Mouse (Mus musculus) cortical plate, adult 2 months (tissue): ENCODE measurements at regions not wholly inside any gene's neighbourhood (a gene's known extent, or its start where the extent isn't known, plus 50 kb on each side); places are given as distances from the start of the nearest gene placed in this dataset.
"Not testable (repeated sequence)": the region's sequence is repeated elsewhere in the genome, so short reads cannot be mapped to it uniquely, and the experiment has no call there.

Experiments used
- CTCF ChIP-seq: fragments of 200-500 bp; IDR thresholded peaks from 2 replicates; pipeline ENCODE4 v1.5.1; 2011; ENCODE audit warnings: mild to moderate bottlenecking, control low read depth, low read length; ENCODE audit not compliant: insufficient read depth; ENCODE audit errors: extremely low read depth
- POLR2A ChIP-seq: fragments of 200-500 bp; IDR thresholded peaks from 2 replicates; pipeline ENCODE4 v1.6.1; 2011; ENCODE audit warnings: mild to moderate bottlenecking, low read length, control low read depth; ENCODE audit not compliant: insufficient read depth; ENCODE audit errors: extremely low read depth

- not testable (repeated sequence) for TF ChIP-seq CTCF, POLR2A
Observed at GRCm38 (mm10) chr12:64008631-64009030, 465.9 kb downstream of the Fscb start.
